Mouse (Mus musculus) forebrain, embryonic 14.5 days (tissue): ENCODE measurements at regions not wholly inside any gene's neighbourhood (a gene's known extent, or its start where the extent isn't known, plus 50 kb on each side); places are given as distances from the start of the nearest gene placed in this dataset.
"Not testable (repeated sequence)": the region's sequence is repeated elsewhere in the genome, so short reads cannot be mapped to it uniquely, and the experiment has no call there.

ENCODE experiments used
- ATAC-seq: fragments of 200-750 bp; cut with Nextera tagmentation; 2 replicates; pipeline ENCODE4 v1.8.0; 2017; ENCODE audit warnings: mild to moderate bottlenecking, moderate library complexity
- DNase-seq: peaks from one replicate; pipeline ENCODE4 v3.0.0-alpha.2; 2015; ENCODE audit warnings: low spot score
- H3K27ac ChIP-seq: fragments of 300-500 bp; sonication (generic); 2 replicates; pipeline ENCODE4 v1.5.1; 2014; ENCODE audit warnings: low read depth, mild to moderate bottlenecking, control low read depth, low read length, moderate library complexity
- H3K27me3 ChIP-seq: fragments of 300-500 bp; sonication (generic); replicated peaks from 2 replicates; pipeline ENCODE4 v1.6.1; 2014; ENCODE audit warnings: low read length, control low read depth, mixed read lengths; ENCODE audit not compliant: control insufficient read depth, insufficient read depth
- H3K36me3 ChIP-seq: fragments of 300-500 bp; sonication (generic); 2 replicates; pipeline ENCODE4 v1.6.1; 2014; ENCODE audit warnings: low read length, control low read depth; ENCODE audit not compliant: control insufficient read depth, insufficient read depth
- H3K4me1 ChIP-seq: fragments of 300-500 bp; sonication (generic); 2 replicates; pipeline ENCODE4 v1.6.1; 2014; ENCODE audit warnings: antibody characterized with exemption, low read length, control low read depth; ENCODE audit not compliant: control insufficient read depth, insufficient read depth
- H3K4me2 ChIP-seq: fragments of 300-500 bp; sonication (generic); 2 replicates; pipeline ENCODE4 v1.6.1; 2014; ENCODE audit warnings: mild to moderate bottlenecking, control low read depth, low read length
- H3K4me3 ChIP-seq: fragments of 300-500 bp; sonication (generic); 2 replicates; pipeline ENCODE4 v1.5.1; 2014; ENCODE audit warnings: low read depth, low read length, control low read depth
- H3K9ac ChIP-seq: fragments of 300-500 bp; sonication (generic); 2 replicates; pipeline ENCODE4 v1.6.1; 2014; ENCODE audit warnings: mild to moderate bottlenecking, low read length, control low read depth, moderate library complexity
- H3K9me3 ChIP-seq: fragments of 300-500 bp; sonication (generic); replicated peaks from 2 replicates; pipeline ENCODE4 v1.6.1; 2016; ENCODE audit warnings: low read length, control low read depth, mixed read lengths; ENCODE audit not compliant: control insufficient read depth
- WGBS: fragments of 180-500 bp; shearing (Covaris S2); extraction: QIAGEN DNeasy Blood & Tissue Kit; methylation state at CpG from one replicate; pipeline ENCODE4 v1.1.7; 2014; 5-methylcytosine and 5-hydroxymethylcytosine counted together

GRCm38 (mm10) chr15:47196084-47196483 is 6688.6 kb upstream of the Gm7489 start:
- no peaks in the 10 kb centered on the region for H3K9me3 ChIP-seq
- WGBS, result 84% methylated on average over 4 of the region's 4 CpGs
- DNase-seq, result no peak

GRCm38 (mm10) chr15:47196636-47197035 is 6688.1 kb upstream of the Gm7489 start:
- DNase-seq, result no peak
- Histone ChIP-seq H3K4me3 (no peak overlapping the region), H3K9me3 (no peaks in the 10 kb centered on the region), H3K27me3 (no peaks in the 10 kb centered on the region), H3K9ac (no peak overlapping the region), H3K4me2 (no peak overlapping the region), H3K4me1 (no peaks in the 10 kb centered on the region), H3K27ac (no peak overlapping the region), H3K36me3 (no peaks in the 10 kb centered on the region)
- 86% methylated on average over 2 of the region's 2 CpGs for WGBS
- ATAC-seq, result no peak

More at GRCm38 (mm10) chr15:47196084-47196483, 6688.6 kb upstream of the Gm7489 start:
- no peaks in the 10 kb centered on the region for H3K27me3 ChIP-seq
- no peak for ATAC-seq
- H3K4me1 ChIP-seq, result no peaks in the 10 kb centered on the region
- no peak overlapping the region for H3K27ac ChIP-seq
- H3K4me2 ChIP-seq, result no peak overlapping the region
- no peak overlapping the region for H3K9ac ChIP-seq
- H3K4me3 ChIP-seq, result no peak overlapping the region
- H3K36me3 ChIP-seq, result no peaks in the 10 kb centered on the region

DNA sequence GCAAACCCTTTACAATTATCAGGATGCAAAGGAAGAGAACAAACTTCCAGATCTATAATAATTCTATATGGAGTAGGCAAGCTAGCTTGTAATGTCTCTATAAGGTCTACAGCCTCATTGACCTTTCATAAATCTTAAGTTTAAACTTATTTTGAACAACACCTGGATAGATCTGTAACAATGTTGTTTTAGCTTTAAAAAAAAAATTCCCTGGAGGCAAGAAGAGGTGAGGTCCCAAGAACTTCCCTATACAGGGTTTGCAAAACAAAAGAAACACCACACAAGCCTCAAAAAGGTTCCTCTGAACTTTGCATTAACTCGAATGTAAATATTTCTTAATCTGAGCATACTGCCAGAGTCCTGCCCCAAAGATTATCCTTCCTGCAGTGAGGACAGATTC is 6685.3 kb upstream of the Gm7489 start:
- Histone ChIP-seq H3K27ac (no peak overlapping the region), H3K9me3 (no peaks in the 10 kb centered on the region), H3K27me3 (no peaks in the 10 kb centered on the region), H3K9ac (no peak overlapping the region), H3K36me3 (no peaks in the 10 kb centered on the region), H3K4me1 (no peaks in the 10 kb centered on the region), H3K4me3 (no peak overlapping the region), H3K4me2 (no peak overlapping the region)
- ATAC-seq (no peak), DNase-seq (no peak)
- WGBS, result 75% methylated on average over 1 of the region's 1 CpGs

GRCm38 (mm10) chr15:47202142-47202541 is 6682.6 kb upstream of the Gm7489 start:
- no peaks in the 10 kb centered on the region for H3K27me3 ChIP-seq
- no peaks in the 10 kb centered on the region for H3K36me3 ChIP-seq
- H3K4me1 ChIP-seq, result no peaks in the 10 kb centered on the region
- H3K9ac ChIP-seq, result no peak overlapping the region
- WGBS, result 96% methylated on average over 2 of the region's 2 CpGs
- no peak overlapping the region for H3K4me3 ChIP-seq
- no peak for ATAC-seq
- H3K27ac ChIP-seq, result no peak overlapping the region
- no peaks in the 10 kb centered on the region for H3K9me3 ChIP-seq
- peak; percentile 2 for DNase-seq
- no peak overlapping the region for H3K4me2 ChIP-seq

DNA sequence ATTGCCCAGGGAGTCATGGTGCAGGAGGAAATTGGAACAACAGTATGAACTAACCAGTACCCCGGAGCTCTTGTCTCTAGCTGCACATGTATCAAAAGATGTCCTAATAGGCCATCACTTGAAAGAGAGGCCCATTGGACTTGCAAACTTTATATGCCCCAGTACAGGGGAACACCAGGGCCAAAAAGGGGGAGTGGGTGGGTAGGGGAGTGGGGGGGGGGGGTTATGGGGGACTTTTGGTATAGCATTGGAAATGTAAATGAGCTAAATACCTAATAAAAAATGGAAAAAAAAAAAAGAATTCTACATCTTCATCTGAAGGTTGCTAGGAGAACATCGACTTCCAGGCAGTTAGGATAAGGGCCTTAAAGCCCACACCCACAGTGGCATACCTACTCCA is 6651.5 kb upstream of the Gm7489 start:
- H3K4me3 ChIP-seq, ATAC-seq, H3K4me2 ChIP-seq, H3K9me3 ChIP-seq, H3K9ac ChIP-seq, H3K27ac ChIP-seq, H3K4me1 ChIP-seq, H3K27me3 ChIP-seq, DNase-seq, H3K36me3 ChIP-seq: not testable (repeated sequence)
- WGBS, result 88% methylated on average over 2 of the region's 2 CpGs

DNA sequence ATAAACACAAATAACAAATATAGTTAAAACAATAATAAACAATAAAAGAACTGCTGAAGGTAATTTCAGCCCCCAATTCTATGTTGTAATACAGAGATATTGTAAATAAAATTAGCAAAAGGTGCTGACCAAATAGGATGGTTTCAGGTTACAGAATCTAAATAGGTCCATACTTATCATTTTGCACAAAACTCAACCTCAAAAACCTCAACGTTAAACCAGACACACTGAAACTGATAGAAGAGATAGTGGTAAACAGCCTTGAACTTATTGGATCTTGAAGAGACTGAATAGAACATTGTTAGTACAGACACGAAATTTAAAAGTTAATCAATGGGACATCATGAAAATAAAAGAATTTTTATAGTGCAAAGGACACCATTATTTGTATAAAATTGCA is 6649.1 kb upstream of the Gm7489 start:
- ATAC-seq, result no peak
- H3K9ac ChIP-seq, result no peak overlapping the region
- 77% methylated on average over 2 of the region's 2 CpGs for WGBS

More for the DNA sequence above, 6649.1 kb upstream of the Gm7489 start:
- Histone ChIP-seq H3K4me3 (no peak overlapping the region), H3K27ac (no peak overlapping the region), H3K36me3 (no peaks in the 10 kb centered on the region), H3K4me2 (no peak overlapping the region), H3K4me1 (no peaks in the 10 kb centered on the region), H3K27me3 (no peaks in the 10 kb centered on the region), H3K9me3 (no peaks in the 10 kb centered on the region)
- DNase-seq, result no peak
